In genomic region chr2:136919433-136919832, GRCm38 (mm10) we compare ENCODE assay signal across 17 mouse cellular contexts. TPM values are rescaled to one million over a fixed set of nuclear protein-coding genes. Genes with fewer than 3 reads are reported as not detected.
DNase-seq lines count a peak whose midpoint lies in the region; ATAC-seq and TF ChIP-seq lines count a peak whose summit lies in the region.
"Had no signal": no experiment of that assay in that cellular context is flagged by ENCODE, and none has a peak within 500 bp of the region (broad histone marks: within the 10 kb centered on the region; RNA-seq: fewer than 3 reads in every experiment).

No protein-coding gene starts in this region.

- TF ChIP-seq POLR2A in embryonic fibroblast, embryonic 13.5 days (IDR thresholded peaks at IDR 0.05; ENCODE audit: low read depth, low read length): no peak

- ATAC-seq in frontal cortex, adult (ENCODE audit: low TSS enrichment): peak; percentile 61; the same call in 1 of the 2 replicates
- no peak for ATAC-seq in megakaryocyte, adult 5-6 weeks (ENCODE audit: poor library complexity, severe bottlenecking)
- ATAC-seq: midbrain, embryonic 16.5 days had no signal

- H3K27ac ChIP-seq in embryonic fibroblast, embryonic 13.5 days (ENCODE audit: insufficient read depth, low read length): peak overlapping the region; percentile 50
- H3K27ac ChIP-seq: heart, embryonic 15.5 days; hindbrain, embryonic 12.5 days had no signal

- peaks cover 69% of the 10 kb centered on the region for H3K4me1 ChIP-seq in megakaryocyte, embryonic 14.5 days
- H3K4me1 ChIP-seq in embryonic fibroblast, embryonic 13.5 days (ENCODE audit: control insufficient read depth, insufficient read depth, low read length): peaks cover 17% of the 10 kb centered on the region
- H3K4me1 ChIP-seq: hindbrain, embryonic 12.5 days had no signal

- H3K4me3 ChIP-seq in megakaryocyte, embryonic 14.5 days (replicated peaks): peak overlapping the region; percentile 54
- no peak overlapping the region for H3K4me3 ChIP-seq in embryonic fibroblast, embryonic 13.5 days (ENCODE audit: insufficient read depth, low read length)
- H3K4me3 ChIP-seq: heart, embryonic 15.5 days; hindbrain, embryonic 12.5 days had no signal

- DNase-seq in frontal cortex, postnatal 25 days (ENCODE audit: low spot score in 2 of 2): no peak
- DNase-seq in urinary bladder, postnatal 25 days (ENCODE audit: low spot score): peak; percentile 68
- no peak for DNase-seq in adrenal gland, adult 18-20 months (ENCODE audit: low spot score in 2 of 2)
- DNase-seq in testis, postnatal 14 days (ENCODE audit: low spot score): no peak
- DNase-seq: adrenal gland, postnatal 10 days; kidney, adult 11 months; layer of hippocampus, postnatal 36 days; lung, postnatal 4 days; thymus, adult 18-20 months had no signal

- no peaks in the 10 kb centered on the region for H3K9me3 ChIP-seq in megakaryocyte, embryonic 14.5 days
- H3K9me3 ChIP-seq: heart, embryonic 15.5 days; hindbrain, embryonic 12.5 days had no signal

- no peaks in the 10 kb centered on the region for H3K27me3 ChIP-seq in megakaryocyte, embryonic 14.5 days (replicated peaks)
- H3K27me3 ChIP-seq: heart, embryonic 15.5 days; hindbrain, embryonic 12.5 days had no signal

- H3K36me3 ChIP-seq in megakaryocyte, embryonic 14.5 days (replicated peaks; ENCODE audit: low read length): no peaks in the 10 kb centered on the region
- H3K36me3 ChIP-seq: heart, embryonic 15.5 days; hindbrain, embryonic 12.5 days had no signal

- TF ChIP-seq CTCF in embryonic fibroblast, embryonic 13.5 days (IDR thresholded peaks at IDR 0.05; ENCODE audit: borderline replicate concordance, insufficient read depth, low read length): no peak

RNA-seq across cellular contexts. Expression of gene AL731706.1, which starts 28.2 kb away (rescaled TPM):
- 1.8 TPM in 1 of 2 replicates, not detected in the other for polyA plus RNA-seq in megakaryocyte, embryonic 14.5 days (2012; ENCODE audit: insufficient read depth, low replicate concordance)
- 8.2 and 9.1 TPM in 2 replicates for total RNA-seq in megakaryocyte, adult 5-6 weeks (2015)
- 15.7 and 18.2 TPM in 2 replicates for total RNA-seq in megakaryocyte, adult 5-6 weeks (2017)
- polyA plus RNA-seq in embryonic fibroblast, embryonic 13.5 days (2011; ENCODE audit: insufficient read length, low read depth, missing spikeins): 6.8 and 10.4 TPM in 2 replicates
- 10 to 100 TPM; 20.9 to 26.7 TPM for total RNA-seq in adrenal gland, adult 18-20 months (2021)

RNA-seq across cellular contexts. Expression of gene Mkks, which starts 28.2 kb away (rescaled TPM):
- not detected in 2 replicates for polyA plus RNA-seq in megakaryocyte, embryonic 14.5 days (2012; ENCODE audit: insufficient read depth, low replicate concordance)
- total RNA-seq in megakaryocyte, adult 5-6 weeks (2015): 22.0 and 25.6 TPM in 2 replicates
- 4.8 and 5.9 TPM in 2 replicates for total RNA-seq in megakaryocyte, adult 5-6 weeks (2017)
- 15.9 and 20.6 TPM in 2 replicates for polyA plus RNA-seq in embryonic fibroblast, embryonic 13.5 days (2011; ENCODE audit: insufficient read length, low read depth, missing spikeins)
- 10 to 100 TPM; 15.9 to 18.6 TPM for total RNA-seq in adrenal gland, adult 18-20 months (2021)

RNA-seq across cellular contexts. Expression of gene Slx4ip, which starts 28.4 kb away (rescaled TPM):
- 0.11 TPM in 1 of 2 replicates, not detected in the other for polyA plus RNA-seq in megakaryocyte, embryonic 14.5 days (2012; ENCODE audit: insufficient read depth, low replicate concordance)
- total RNA-seq in megakaryocyte, adult 5-6 weeks (2015): 6.1 and 8.5 TPM in 2 replicates
- 3.2 and 4.3 TPM in 2 replicates for total RNA-seq in megakaryocyte, adult 5-6 weeks (2017)
- polyA plus RNA-seq in embryonic fibroblast, embryonic 13.5 days (2011; ENCODE audit: insufficient read length, low read depth, missing spikeins): 7.2 and 7.4 TPM in 2 replicates
- 1 to 10 TPM; 4.1 to 5.6 TPM for total RNA-seq in adrenal gland, adult 18-20 months (2021)

RNA-seq across cellular contexts. Expression of gene AL731706.2, which starts 34.0 kb away (rescaled TPM):
- 4.8 TPM in 1 of 2 replicates, not detected in the other for polyA plus RNA-seq in megakaryocyte, embryonic 14.5 days (2012; ENCODE audit: insufficient read depth, low replicate concordance)
- total RNA-seq in megakaryocyte, adult 5-6 weeks (2015): 35.9 and 57.9 TPM in 2 replicates
- total RNA-seq in megakaryocyte, adult 5-6 weeks (2017): not detected in 2 replicates
- 8.8 and 17.9 TPM in 2 replicates for polyA plus RNA-seq in embryonic fibroblast, embryonic 13.5 days (2011; ENCODE audit: insufficient read length, low read depth, missing spikeins)
- 10 to 100 TPM in 1 of 2 experiments, 1 to 10 TPM in 1; 9.8 to 12.9 TPM for total RNA-seq in adrenal gland, adult 18-20 months (2021)
- polyA plus RNA-seq: frontal cortex, adult 2 months had no signal
